ENCODE assay signal across 8 mouse cellular contexts in the genomic region with DNA sequence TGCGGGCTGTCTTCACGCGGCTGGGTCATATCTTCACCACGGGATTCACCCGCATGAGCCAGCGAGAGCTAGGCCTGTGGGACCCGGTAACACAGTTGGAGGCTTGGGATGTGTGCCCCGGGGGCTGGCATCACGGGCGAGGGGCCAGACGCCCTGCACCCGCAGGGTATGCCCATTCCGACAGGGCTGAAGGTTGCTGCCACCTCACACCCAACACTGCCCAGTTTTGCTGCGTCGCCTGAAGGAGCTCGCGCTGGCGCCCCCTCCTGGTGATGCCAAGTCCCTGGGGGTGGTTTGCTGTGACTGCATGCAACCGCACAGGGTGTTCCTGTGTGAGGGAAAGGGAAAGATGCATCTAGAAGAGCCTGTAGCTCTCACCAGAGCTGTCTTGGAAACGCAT. TPM values are rescaled to one million over a fixed set of nuclear protein-coding genes. Genes with fewer than 3 reads are reported as not detected.
DNase-seq lines count a peak whose midpoint lies in the region; ATAC-seq and TF ChIP-seq lines count a peak whose summit lies in the region.

No protein-coding gene starts in this region.

- peak; percentile 83 for DNase-seq in ES-CJ7 (ENCODE audit: low read depth, low spot score)
- peak; percentile 90 for DNase-seq in brain, adult 2 months (ENCODE audit: low read depth, low spot score)
- DNase-seq in forebrain, embryonic 10.5 days (ENCODE audit: extremely low spot score, low spot score): peak; percentile 63
- DNase-seq in heart, postnatal 14 days: peak; percentile 83 to 87
- DNase-seq in layer of hippocampus, adult 18-20 months (ENCODE audit: low spot score in 2 of 2): peak; percentile 69 to 82
- peak; percentile 80 for DNase-seq in lung, postnatal 0 days (ENCODE audit: low spot score)
- peak; percentile 61 for DNase-seq in ovary, postnatal 14 days (ENCODE audit: low spot score)
- DNase-seq in thymus, postnatal 14 days: peak; percentile 90

- H3K9ac ChIP-seq in lung, postnatal 0 days (replicated peaks; ENCODE audit: low read depth): no peak overlapping the region

- peak; percentile 95 for TF ChIP-seq CTCF in lung, postnatal 0 days (IDR thresholded peaks at IDR 0.05)

- peak overlapping the region; percentile 22; the same call in 1 of the 2 replicates for H3K4me2 ChIP-seq in lung, postnatal 0 days (replicated peaks; ENCODE audit: low read depth, low read length)

- peak; percentile 59 for ATAC-seq in lung, postnatal 0 days

- intact Hi-C loops in heart, postnatal 14 days (cut with DNase I): loop anchor here (1.0 to 5.0 kb wide), 3 partner anchors 150 to 365 kb away; no protein-coding TSS in a partner anchor

- H3K4me3 ChIP-seq in forebrain, embryonic 10.5 days: peak overlapping the region; percentile 34; the same call in 1 of the 2 replicates
- H3K4me3 ChIP-seq in lung, postnatal 0 days (ENCODE audit: low read depth, low read length): no peak overlapping the region

- 13% methylated on average over 20 of the region's 20 CpGs for WGBS in forebrain, embryonic 10.5 days
- WGBS in lung, postnatal 0 days: 10% methylated on average over 20 of the region's 20 CpGs

- H3K4me1 ChIP-seq in forebrain, embryonic 10.5 days: peaks cover 31% of the 10 kb centered on the region
- H3K4me1 ChIP-seq in lung, postnatal 0 days (ENCODE audit: insufficient read depth, low read depth, low read length): peaks cover 2% of the 10 kb centered on the region; the same call in 1 of the 2 replicates

- 0 out of 2 replicates have a peak overlapping the region, but pooled peaks have one; percentile 12 for H3K27ac ChIP-seq in forebrain, embryonic 10.5 days
- H3K27ac ChIP-seq in lung, postnatal 0 days (ENCODE audit: low read length): no peak overlapping the region

- no peak for TF ChIP-seq EP300 in lung, postnatal 0 days (IDR thresholded peaks at IDR 0.05)

- no peaks in the 10 kb centered on the region for H3K9me3 ChIP-seq in forebrain, embryonic 10.5 days
- no peaks in the 10 kb centered on the region for H3K9me3 ChIP-seq in lung, postnatal 0 days (ENCODE audit: low read length)

- H3K27me3 ChIP-seq in forebrain, embryonic 10.5 days (ENCODE audit: poor library complexity, severe bottlenecking): peaks cover 69% of the 10 kb centered on the region
- H3K27me3 ChIP-seq in lung, postnatal 0 days (replicated peaks; ENCODE audit: insufficient read depth, low read length): peaks cover 22% of the 10 kb centered on the region; the same call in 1 of the 2 replicates

- H3K36me3 ChIP-seq in forebrain, embryonic 10.5 days (replicated peaks): peaks cover 30% of the 10 kb centered on the region
- H3K36me3 ChIP-seq in lung, postnatal 0 days (ENCODE audit: insufficient read depth, low read length): no peaks in the 10 kb centered on the region

RNA-seq across cellular contexts. Expression of a gene that starts 5.6 kb away (rescaled TPM):
- 0.07 and 0.21 TPM in 2 replicates for polyA plus RNA-seq in forebrain, embryonic 10.5 days (2016; fragmentation: Nextera tagmentation; extraction: Ambion mirVana)
- 100 to 1,000 TPM; 188 to 189 TPM for total RNA-seq in heart, postnatal 14 days (2021)
- 10 to 100 TPM; 14.1 to 14.7 TPM for total RNA-seq in layer of hippocampus, adult 18-20 months (2021)
- polyA plus RNA-seq in lung, postnatal 0 days (2015; fragmentation: Nextera tagmentation; extraction: Ambion mirVana): 0.26 and 0.45 TPM in 2 replicates

RNA-seq across cellular contexts. Expression of a gene that starts 21.7 kb away (rescaled TPM):
- polyA plus RNA-seq in forebrain, embryonic 10.5 days (2016; fragmentation: Nextera tagmentation; extraction: Ambion mirVana): 9.2 and 9.4 TPM in 2 replicates
- total RNA-seq in heart, postnatal 14 days (2021): 10 to 100 TPM; 10.6 to 10.9 TPM
- total RNA-seq in layer of hippocampus, adult 18-20 months (2021): 10 to 100 TPM; 79.4 to 82.3 TPM
- polyA plus RNA-seq in lung, postnatal 0 days (2015; fragmentation: Nextera tagmentation; extraction: Ambion mirVana): 1.9 and 2.2 TPM in 2 replicates

RNA-seq across cellular contexts. Expression of a gene that starts 25.6 kb away (rescaled TPM):
- 12.2 and 12.8 TPM in 2 replicates for polyA plus RNA-seq in forebrain, embryonic 10.5 days (2016; fragmentation: Nextera tagmentation; extraction: Ambion mirVana)
- 10 to 100 TPM; 49.1 to 50.0 TPM for total RNA-seq in heart, postnatal 14 days (2021)
- total RNA-seq in layer of hippocampus, adult 18-20 months (2021): 100 to 1,000 TPM; 304 to 343 TPM
- polyA plus RNA-seq in lung, postnatal 0 days (2015; fragmentation: Nextera tagmentation; extraction: Ambion mirVana): 12.3 and 12.6 TPM in 2 replicates

RNA-seq across cellular contexts. Expression of a gene that starts 47.1 kb away (rescaled TPM):
- 4.7 and 5.5 TPM in 2 replicates for polyA plus RNA-seq in forebrain, embryonic 10.5 days (2016; fragmentation: Nextera tagmentation; extraction: Ambion mirVana)
- total RNA-seq in heart, postnatal 14 days (2021): 1 to 10 TPM; 2.0 to 2.7 TPM
- total RNA-seq in layer of hippocampus, adult 18-20 months (2021): 1 to 10 TPM; 1.4 to 1.7 TPM
- 4.1 and 4.3 TPM in 2 replicates for polyA plus RNA-seq in lung, postnatal 0 days (2015; fragmentation: Nextera tagmentation; extraction: Ambion mirVana)

RNA-seq across cellular contexts. Expression of a gene that starts 48.0 kb away (rescaled TPM):
- polyA plus RNA-seq in forebrain, embryonic 10.5 days (2016; fragmentation: Nextera tagmentation; extraction: Ambion mirVana): 30.4 and 32.7 TPM in 2 replicates
- 10 to 100 TPM in 1 of 2 experiments, 1 to 10 TPM in 1; 9.1 to 10.3 TPM for total RNA-seq in heart, postnatal 14 days (2021)
- total RNA-seq in layer of hippocampus, adult 18-20 months (2021): 1 to 10 TPM; 6.7 to 7.5 TPM
- polyA plus RNA-seq in lung, postnatal 0 days (2015; fragmentation: Nextera tagmentation; extraction: Ambion mirVana): 27.4 and 32.9 TPM in 2 replicates

Comparison
In these comparisons a context has a peak if more than half of its experiments do, and no peak if none do; other contexts are left out.
1. RNA of a gene that starts 5.6 kb away (total RNA-seq): 188 to 189 TPM in heart, postnatal 14 days; 14.1 to 14.7 TPM in layer of hippocampus, adult 18-20 months; every median in the first group is over 10 times any median in the second.
2. RNA of a gene that starts 21.7 kb away (total RNA-seq): 79.4 to 82.3 TPM in layer of hippocampus, adult 18-20 months; 10.6 to 10.9 TPM in heart, postnatal 14 days; every median in the first group is over 4 times any median in the second.
3. RNA of a gene that starts 25.6 kb away (total RNA-seq): 304 to 343 TPM in layer of hippocampus, adult 18-20 months; 49.1 to 50.0 TPM in heart, postnatal 14 days; every median in the first group is over 4 times any median in the second.
4. Peak in every context shown above with its lines, with median percentiles within 50 percentile points of each other: DNase-seq.